Mouse (Mus musculus) forebrain, embryonic 15.5 days (tissue): ENCODE data around the gene E030030I06Rik. TPM values are rescaled to one million over a fixed set of nuclear protein-coding genes. Genes with fewer than 3 reads are reported as not detected.
"Not testable (repeated sequence)": the region's sequence is repeated elsewhere in the genome, so short reads cannot be mapped to it uniquely, and the experiment has no call there.

Source experiments
- ATAC-seq: fragments of 200-750 bp; cut with Nextera tagmentation; replicated peaks from 2 replicates; pipeline ENCODE4 v1.8.0; 2017; ENCODE audit warnings: mild to moderate bottlenecking, moderate TSS enrichment, moderate library complexity
- H3K27ac ChIP-seq: fragments of 300-500 bp; sonication (generic); replicated peaks from 2 replicates; pipeline ENCODE4 v1.5.1; 2015; ENCODE audit warnings: mild to moderate bottlenecking, inconsistent platforms
- H3K27me3 ChIP-seq: fragments of 300-500 bp; sonication (generic); 2 replicates; pipeline ENCODE4 v1.6.1; 2015; ENCODE audit warnings: inconsistent platforms
- H3K36me3 ChIP-seq: fragments of 300-500 bp; sonication (generic); 2 replicates; pipeline ENCODE4 v1.6.1; 2015; ENCODE audit warnings: mild to moderate bottlenecking, inconsistent platforms
- H3K4me1 ChIP-seq: fragments of 300-500 bp; sonication (generic); 2 replicates; pipeline ENCODE4 v1.6.1; 2015; ENCODE audit warnings: inconsistent platforms
- H3K4me2 ChIP-seq: fragments of 300-500 bp; sonication (generic); replicated peaks from 2 replicates; pipeline ENCODE4 v1.6.1; 2015; ENCODE audit warnings: mild to moderate bottlenecking, inconsistent platforms
- H3K4me3 ChIP-seq: fragments of 300-500 bp; sonication (generic); 2 replicates; pipeline ENCODE4 v1.5.1; 2015; ENCODE audit warnings: mild to moderate bottlenecking, inconsistent platforms
- H3K9ac ChIP-seq: fragments of 300-500 bp; sonication (generic); replicated peaks from 2 replicates; pipeline ENCODE4 v1.6.1; 2015; ENCODE audit warnings: mild to moderate bottlenecking, inconsistent platforms
- H3K9me3 ChIP-seq: fragments of 300-500 bp; sonication (generic); 2 replicates; pipeline ENCODE4 v1.6.1; 2016; ENCODE audit warnings: inconsistent platforms
- WGBS: fragments of 180-500 bp; shearing (Covaris S2); methylation state at CpG from one replicate; pipeline ENCODE4 v1.1.7; 2015; ENCODE audit warnings: mixed read lengths; 5-methylcytosine and 5-hydroxymethylcytosine counted together
- polyA plus RNA-seq: library from polyadenylated mRNA; unstranded; fragments of >200 nt; fragmentation: Nextera tagmentation; extraction: Ambion mirVana; gene quantifications from 2 replicates; pipeline ENCODE4 v1.2.1, GENCODE M21; 2015

Gene E030030I06Rik
- 4.3 and 5.5 TPM in 2 replicates for polyA plus RNA-seq

GRCm38 (mm10) chr10:22149073-22149690 lies at the start of gene E030030I06Rik:
TSS of gene E030030I06Rik (minus strand) at chr10:22149270.
- Histone ChIP-seq H3K27ac (no peak within 1 kb of the TSS), H3K4me2 (peak within 1 kb of the TSS; percentile 88), H3K4me3 (peak within 1 kb of the TSS; percentile 51), H3K36me3 (no peaks in the 10 kb centered on the region), H3K27me3 (peaks cover 21% of the 10 kb centered on the region), H3K9me3 (no peaks in the 10 kb centered on the region), H3K4me1 (peaks cover 32% of the 10 kb centered on the region), H3K9ac (peak within 1 kb of the TSS; percentile 31)
- ATAC-seq: peak; percentile 50
- WGBS: under 1% methylated on average over 37 of the region's 37 CpGs

GRCm38 (mm10) chr10:22191035-22191434 lies 42.0 kb upstream of the E030030I06Rik start:
- not testable (repeated sequence) for H3K27me3 ChIP-seq, H3K4me2 ChIP-seq, H3K4me1 ChIP-seq, H3K27ac ChIP-seq, H3K4me3 ChIP-seq, H3K9ac ChIP-seq, H3K9me3 ChIP-seq, H3K36me3 ChIP-seq
- WGBS: under 1% methylated on average over 10 of the region's 10 CpGs
- peak; percentile 64 for ATAC-seq

- not testable (repeated sequence) for H3K4me1 ChIP-seq, H3K9me3 ChIP-seq, H3K36me3 ChIP-seq, H3K9ac ChIP-seq, ATAC-seq, H3K4me3 ChIP-seq, H3K4me2 ChIP-seq, H3K27me3 ChIP-seq, H3K27ac ChIP-seq
- WGBS: 94% methylated on average over 2 of the region's 2 CpGs
Measured at GRCm38 (mm10) chr10:22176515-22176914, 27.4 kb upstream of the E030030I06Rik start.

- not testable (repeated sequence) for ATAC-seq, H3K36me3 ChIP-seq, H3K4me2 ChIP-seq, H3K4me1 ChIP-seq, H3K9me3 ChIP-seq, H3K9ac ChIP-seq, H3K4me3 ChIP-seq, H3K27ac ChIP-seq, H3K27me3 ChIP-seq
- 75% methylated on average over 2 of the region's 2 CpGs for WGBS
Measured at GRCm38 (mm10) chr10:22174190-22174487, 25.1 kb upstream of the E030030I06Rik start.

GRCm38 (mm10) chr10:22173335-22174189 lies 24.5 kb upstream of the E030030I06Rik start:
- not testable (repeated sequence) for H3K27me3 ChIP-seq, H3K9me3 ChIP-seq, H3K4me3 ChIP-seq, H3K4me1 ChIP-seq, H3K36me3 ChIP-seq, H3K4me2 ChIP-seq, H3K9ac ChIP-seq, H3K27ac ChIP-seq
- WGBS: 16% methylated on average over 11 of the region's 17 CpGs
- ATAC-seq: peak; percentile 77

GRCm38 (mm10) chr10:22172431-22173334 lies 23.6 kb upstream of the E030030I06Rik start:
- peak; percentile 11; the same call in 1 of the 2 replicates for ATAC-seq
- H3K36me3 ChIP-seq, H3K27me3 ChIP-seq, H3K9ac ChIP-seq, H3K4me2 ChIP-seq, H3K9me3 ChIP-seq, H3K4me3 ChIP-seq, H3K27ac ChIP-seq, H3K4me1 ChIP-seq: not testable (repeated sequence)
- 72% methylated on average over 4 of the region's 5 CpGs for WGBS

GRCm38 (mm10) chr10:22169116-22169515 lies 20.0 kb upstream of the E030030I06Rik start:
- H3K9me3 ChIP-seq, H3K4me2 ChIP-seq, H3K4me1 ChIP-seq, H3K4me3 ChIP-seq, ATAC-seq, H3K36me3 ChIP-seq, H3K27me3 ChIP-seq, H3K27ac ChIP-seq, H3K9ac ChIP-seq: not testable (repeated sequence)

GRCm38 (mm10) chr10:22167061-22167460 lies 18.0 kb upstream of the E030030I06Rik start:
- not testable (repeated sequence) for H3K27ac ChIP-seq, H3K36me3 ChIP-seq, H3K27me3 ChIP-seq, H3K4me2 ChIP-seq, H3K4me1 ChIP-seq, H3K9ac ChIP-seq, H3K9me3 ChIP-seq, ATAC-seq, H3K4me3 ChIP-seq
- 75% methylated on average over 1 of the region's 1 CpGs for WGBS

- peaks cover 11% of the 10 kb centered on the region for H3K27me3 ChIP-seq
- 71% methylated on average over 2 of the region's 2 CpGs for WGBS
- H3K9ac ChIP-seq: not testable (repeated sequence)
Measured at GRCm38 (mm10) chr10:22166025-22166424, 17.0 kb upstream of the E030030I06Rik start.

GRCm38 (mm10) chr10:22165328-22166003 lies 16.4 kb upstream of the E030030I06Rik start:
- WGBS: 67% methylated on average over 5 of the region's 5 CpGs
- not testable (repeated sequence) for H3K4me3 ChIP-seq, H3K9me3 ChIP-seq, H3K27ac ChIP-seq, ATAC-seq, H3K36me3 ChIP-seq, H3K4me1 ChIP-seq, H3K4me2 ChIP-seq, H3K9ac ChIP-seq
- peaks cover 17% of the 10 kb centered on the region for H3K27me3 ChIP-seq

More at GRCm38 (mm10) chr10:22166025-22166424, 17.0 kb upstream of the E030030I06Rik start:
- not testable (repeated sequence) for H3K36me3 ChIP-seq, H3K9me3 ChIP-seq, ATAC-seq, H3K4me1 ChIP-seq, H3K4me2 ChIP-seq, H3K27ac ChIP-seq, H3K4me3 ChIP-seq

- H3K4me3 ChIP-seq, H3K36me3 ChIP-seq, H3K4me1 ChIP-seq, H3K9me3 ChIP-seq, H3K9ac ChIP-seq, H3K27ac ChIP-seq: not testable (repeated sequence)
- 38% methylated on average over 16 of the region's 16 CpGs for WGBS
- Histone ChIP-seq H3K4me2 (peak overlapping the region; percentile 19), H3K27me3 (peaks cover 26% of the 10 kb centered on the region)
- ATAC-seq: peak; percentile 73
Measured at GRCm38 (mm10) chr10:22163705-22164583, 14.9 kb upstream of the E030030I06Rik start.
